Mouse (Mus musculus) kidney, adult 8-10 months (tissue): Measurements from ENCODE around the gene Prr13.

Source experiments
- DNase-seq, 2 experiments: peaks; one replicate each; pipeline ENCODE4 v3.0.0; 2022

Gene Prr13

GRCm38 (mm10) chr15:102505770-102506463 lies 47.1 kb downstream of the Prr13 start:
- no peak for DNase-seq

DNA sequence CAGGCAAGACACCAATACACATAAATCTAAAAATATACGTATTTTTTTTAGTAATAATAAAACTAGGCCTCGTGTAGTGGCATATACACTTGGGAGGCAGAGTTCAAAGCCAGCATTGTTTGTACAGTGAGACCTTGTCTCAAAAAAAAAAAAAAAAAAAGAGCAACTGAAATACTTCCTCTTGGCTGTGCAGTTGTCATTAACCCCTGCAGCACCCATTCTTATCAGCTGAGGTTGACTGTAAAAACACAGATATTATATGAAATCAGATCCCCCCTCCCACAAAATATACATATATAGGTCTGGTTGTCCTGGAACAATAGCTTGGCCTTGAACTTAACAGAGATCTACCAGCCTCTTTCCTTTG lies 47.6 kb downstream of the Prr13 start:
- DNase-seq, result no peak

DNA sequence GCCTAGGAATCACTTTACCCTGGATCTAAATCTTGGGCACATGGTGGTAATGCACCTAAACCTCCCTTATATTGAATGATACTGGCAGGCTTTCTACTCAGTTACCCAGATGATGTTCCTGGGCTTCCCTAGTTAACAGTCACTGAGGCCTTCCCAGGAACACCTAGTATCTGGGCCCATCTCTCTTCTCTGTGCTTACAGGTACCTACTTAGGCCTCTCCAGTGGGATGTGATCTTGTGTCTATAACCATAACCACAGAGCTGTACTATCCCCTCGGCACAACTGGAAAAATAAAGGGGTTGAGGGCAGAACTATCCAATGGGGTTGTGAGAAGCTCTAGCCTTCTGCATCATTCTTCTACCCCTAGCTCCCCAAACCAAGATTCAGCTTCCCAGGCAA lies 48.0 kb downstream of the Prr13 start:
- no peak for DNase-seq

- DNase-seq, result no peak
Observed at GRCm38 (mm10) chr15:102507561-102507960, 48.7 kb downstream of the Prr13 start.

DNA sequence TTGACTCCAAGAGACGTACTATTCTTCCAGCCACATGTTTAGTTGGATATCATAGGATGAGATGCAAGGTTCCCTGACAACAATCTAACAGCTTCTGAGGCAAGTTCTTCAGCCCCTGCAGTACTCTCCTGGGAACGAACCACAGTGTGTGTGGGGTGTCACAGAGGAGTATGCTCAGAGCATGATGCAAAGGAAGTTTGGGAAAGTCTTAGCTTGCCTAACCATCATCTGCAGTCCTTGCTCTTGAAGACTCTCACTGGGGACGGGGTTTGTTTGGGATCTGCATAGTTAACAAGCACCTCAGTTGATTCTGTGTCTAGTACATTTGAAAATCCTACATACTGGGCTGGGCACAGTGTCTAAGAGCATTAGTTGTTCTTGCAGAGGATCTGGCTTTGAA lies 49.5 kb downstream of the Prr13 start:
- DNase-seq, result no peak

DNA sequence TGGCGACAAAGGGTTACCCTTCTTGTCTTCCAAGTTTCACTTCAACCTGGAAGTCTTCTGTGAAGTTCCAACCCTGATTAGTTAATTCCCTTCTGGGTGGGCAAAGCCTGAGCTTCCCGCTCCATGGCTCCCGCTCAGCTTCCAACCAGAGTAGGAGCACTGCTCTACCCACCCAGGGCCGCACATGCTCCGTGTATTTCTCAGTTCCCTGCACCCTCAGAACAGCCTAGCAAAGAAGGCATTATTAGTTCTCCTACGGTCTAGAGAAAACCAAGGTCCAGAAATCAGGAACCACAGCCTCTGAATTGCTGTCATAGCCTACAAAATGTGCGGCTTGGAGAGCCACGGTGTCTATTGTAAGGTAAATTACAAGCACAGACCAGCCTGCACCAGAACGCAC lies 51.3 kb downstream of the Prr13 start:
- no peak for DNase-seq

DNA sequence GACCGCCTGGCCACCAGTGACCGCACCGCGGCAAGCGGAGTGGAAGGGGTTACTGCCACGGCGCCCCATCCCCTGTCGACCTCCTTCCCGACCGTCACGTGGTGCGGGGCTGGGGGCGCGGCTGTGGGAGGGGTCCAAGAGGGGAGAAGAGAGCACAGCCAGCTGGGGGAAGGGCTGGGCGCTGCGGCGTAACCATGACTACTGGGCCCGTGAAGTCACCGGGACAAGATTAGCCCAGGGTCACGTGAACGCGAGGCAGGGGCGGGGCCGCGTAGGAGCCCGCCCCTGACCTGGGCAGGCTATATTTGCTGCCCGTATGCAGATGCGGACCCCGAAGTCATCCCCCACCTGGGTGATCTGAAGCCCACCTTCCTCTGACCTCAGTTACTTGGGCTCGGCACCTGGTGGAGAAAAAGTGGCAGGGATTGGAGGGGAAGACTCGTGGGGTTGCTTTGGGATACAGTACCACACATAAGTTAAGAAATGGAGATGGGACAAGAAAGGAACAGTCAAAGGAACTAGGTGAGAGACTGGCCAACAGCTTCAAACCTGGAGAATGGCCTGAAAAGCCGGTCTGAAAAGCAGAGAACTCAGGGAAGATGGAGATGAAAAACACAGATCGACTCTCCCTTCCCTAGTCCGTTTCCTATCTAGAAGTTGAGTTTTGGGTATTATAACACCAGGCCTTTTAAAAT lies 51.9 kb downstream of the Prr13 start:
- DNase-seq, result peak; percentile 81 to 83

DNA sequence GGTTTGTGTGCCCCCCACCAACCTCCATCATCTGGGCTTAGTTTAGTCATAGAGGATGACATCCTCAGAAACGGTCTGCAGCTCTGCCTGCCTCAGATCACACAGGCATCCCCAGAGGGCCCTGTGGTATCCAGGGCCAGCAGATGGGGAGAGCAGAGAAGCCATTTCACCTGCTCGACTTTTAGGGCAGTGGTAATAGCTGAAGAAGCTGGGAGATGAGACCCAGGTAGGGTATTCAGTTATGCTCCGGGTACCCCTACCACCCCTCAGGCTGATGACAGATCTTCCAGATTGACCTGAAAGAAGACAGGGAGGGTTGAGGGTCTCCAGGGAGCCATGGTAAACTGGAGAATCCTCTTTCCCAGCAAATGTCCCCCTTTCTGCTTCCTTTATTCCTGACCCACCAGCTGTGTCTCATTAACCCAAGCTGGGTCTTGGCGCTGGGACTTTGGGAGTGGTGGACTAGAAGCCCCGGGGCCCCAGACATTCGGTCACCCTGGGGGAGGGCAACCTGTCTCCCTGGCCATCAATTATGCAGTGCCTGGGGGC lies 52.5 kb downstream of the Prr13 start:
- no peak for DNase-seq

DNA sequence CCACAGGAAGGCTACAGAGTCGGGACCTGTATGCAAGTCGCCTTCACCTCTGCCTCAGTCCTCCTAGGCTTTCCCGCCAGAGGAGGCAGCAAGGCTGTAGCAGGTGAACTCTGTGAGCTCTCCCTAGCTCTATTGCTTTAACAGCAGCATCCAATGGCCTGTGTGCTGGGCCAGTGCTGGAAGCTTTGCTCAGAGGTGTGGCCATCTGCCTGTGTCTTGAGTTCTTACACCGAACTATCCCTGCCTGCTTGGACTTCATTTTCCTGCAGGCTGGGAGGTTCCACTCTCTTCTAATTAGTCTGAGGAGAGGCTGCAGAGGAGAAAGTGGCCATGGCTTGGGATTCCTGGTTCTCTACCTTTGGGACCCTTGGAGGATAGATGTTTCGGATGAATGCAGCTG lies 53.2 kb downstream of the Prr13 start:
- DNase-seq, result no peak
